Mouse (Mus musculus) limb, embryonic 15.5 days (tissue): ENCODE results near the gene Eml1. TPM values are rescaled to one million over a fixed set of nuclear protein-coding genes. Genes with fewer than 3 reads are reported as not detected.
A peak's percentile ranks its signal among the peaks of the same experiment; 100 is the strongest.

Experiments
- ATAC-seq: fragments of 200-750 bp; cut with Nextera tagmentation; 2 replicates; pipeline ENCODE4 v1.8.0; 2017; ENCODE audit warnings: low read depth, moderate TSS enrichment; ENCODE audit not compliant: insufficient number of reproducible peaks, low FRiP score, low TSS enrichment
- H3K27ac ChIP-seq: fragments of 300-500 bp; sonication (generic); 2 replicates; pipeline ENCODE4 v1.5.1; 2015; ENCODE audit warnings: moderate library complexity, mild to moderate bottlenecking, inconsistent platforms
- H3K27me3 ChIP-seq: fragments of 300-500 bp; sonication (generic); 2 replicates; pipeline ENCODE4 v1.6.1; 2015; ENCODE audit warnings: inconsistent platforms
- H3K36me3 ChIP-seq: fragments of 300-500 bp; sonication (generic); 2 replicates; pipeline ENCODE4 v1.6.1; 2015; ENCODE audit warnings: inconsistent platforms
- H3K4me1 ChIP-seq: fragments of 300-500 bp; sonication (generic); 2 replicates; pipeline ENCODE4 v1.6.1; 2015; ENCODE audit warnings: inconsistent platforms
- H3K4me2 ChIP-seq: fragments of 300-500 bp; sonication (generic); 2 replicates; pipeline ENCODE4 v1.6.1; 2015; ENCODE audit warnings: mild to moderate bottlenecking, inconsistent platforms
- H3K4me3 ChIP-seq: fragments of 300-500 bp; sonication (generic); 2 replicates; pipeline ENCODE4 v1.5.1; 2015; ENCODE audit warnings: mild to moderate bottlenecking, inconsistent platforms
- H3K9ac ChIP-seq: fragments of 300-500 bp; sonication (generic); 2 replicates; pipeline ENCODE4 v1.6.1; 2015; ENCODE audit warnings: inconsistent platforms
- H3K9me3 ChIP-seq: fragments of 300-500 bp; sonication (generic); 2 replicates; pipeline ENCODE4 v1.6.1; 2016; ENCODE audit warnings: inconsistent platforms
- WGBS: fragments of 180-500 bp; shearing (Covaris S2); methylation state at CpG from one replicate; pipeline ENCODE4 v1.1.7; 2015; 5-methylcytosine and 5-hydroxymethylcytosine counted together
- polyA plus RNA-seq: library from polyadenylated mRNA; unstranded; fragments of >200 nt; fragmentation: Nextera tagmentation; extraction: Ambion mirVana; gene quantifications from 2 replicates; pipeline ENCODE4 v1.2.1, GENCODE M21; 2015

The Eml1 gene
- polyA plus RNA-seq, 1 experiment from 2014 or later, result 46.0 TPM

GRCm38 (mm10) chr12:108352371-108353136, 18.2 kb upstream of the Eml1 start:
- Histone ChIP-seq H3K36me3 (no peaks in the 10 kb centered on the region), H3K27me3 (peaks cover 50% of the 10 kb centered on the region), H3K27ac (no peak overlapping the region), H3K9ac (0 out of 2 replicates have a peak overlapping the region, but pooled peaks have one; percentile 7), H3K4me3 (peak overlapping the region; percentile 27), H3K4me1 (peaks cover 7% of the 10 kb centered on the region), H3K4me2 (peak overlapping the region; percentile 45), H3K9me3 (no peaks in the 10 kb centered on the region)
- no peak; the same call in 1 of the 2 replicates for ATAC-seq
- WGBS, result 7% methylated on average over 35 of the region's 35 CpGs

GRCm38 (mm10) chr12:108354284-108354683, 16.5 kb upstream of the Eml1 start:
- H3K27me3 ChIP-seq, result peaks cover 50% of the 10 kb centered on the region
- H3K4me1 ChIP-seq, result peaks cover 7% of the 10 kb centered on the region
- no peaks in the 10 kb centered on the region for H3K9me3 ChIP-seq
- H3K4me2 ChIP-seq, result no peak overlapping the region
- WGBS, result 57% methylated on average over 2 of the region's 2 CpGs
- no peaks in the 10 kb centered on the region for H3K36me3 ChIP-seq
- peak; percentile 26; the same call in 1 of the 2 replicates for ATAC-seq
- no peak overlapping the region for H3K27ac ChIP-seq
- no peak overlapping the region for H3K4me3 ChIP-seq
- no peak overlapping the region for H3K9ac ChIP-seq

GRCm38 (mm10) chr12:108355271-108355670, 15.5 kb upstream of the Eml1 start:
- no peaks in the 10 kb centered on the region for H3K9me3 ChIP-seq
- no peak overlapping the region for H3K27ac ChIP-seq
- no peak overlapping the region for H3K4me2 ChIP-seq
- H3K27me3 ChIP-seq, result peaks cover 44% of the 10 kb centered on the region
- ATAC-seq, result no peak
- no peak overlapping the region for H3K4me3 ChIP-seq
- peaks cover 7% of the 10 kb centered on the region for H3K4me1 ChIP-seq
- no peak overlapping the region for H3K9ac ChIP-seq
- H3K36me3 ChIP-seq, result no peaks in the 10 kb centered on the region
- 86% methylated on average over 1 of the region's 1 CpGs for WGBS

- Histone ChIP-seq H3K27ac (no peak overlapping the region), H3K4me1 (peaks cover 7% of the 10 kb centered on the region), H3K9me3 (no peaks in the 10 kb centered on the region), H3K4me3 (no peak overlapping the region), H3K4me2 (no peak overlapping the region), H3K36me3 (no peaks in the 10 kb centered on the region), H3K27me3 (peaks cover 39% of the 10 kb centered on the region), H3K9ac (no peak overlapping the region)
- ATAC-seq, result no peak
These were observed 14.8 kb upstream of the Eml1 start for GRCm38 (mm10) chr12:108355986-108356385.

- Histone ChIP-seq H3K4me1 (peaks cover 26% of the 10 kb centered on the region), H3K9me3 (no peaks in the 10 kb centered on the region), H3K4me3 (no peak overlapping the region), H3K36me3 (no peaks in the 10 kb centered on the region), H3K27ac (no peak overlapping the region), H3K9ac (no peak overlapping the region), H3K27me3 (no peaks in the 10 kb centered on the region), H3K4me2 (no peak overlapping the region)
- 4% methylated on average over 5 of the region's 5 CpGs for WGBS
- ATAC-seq, result no peak
These were observed 7.0 kb upstream of the Eml1 start for GRCm38 (mm10) chr12:108363796-108364195.

- H3K4me1 ChIP-seq, result peaks cover 29% of the 10 kb centered on the region
- no peak overlapping the region for H3K9ac ChIP-seq
- WGBS, result 10% methylated on average over 3 of the region's 3 CpGs
- ATAC-seq, result 0 out of 2 replicates have a peak, but pooled peaks have one; percentile 16
- H3K27me3 ChIP-seq, result no peaks in the 10 kb centered on the region
- H3K4me2 ChIP-seq, result no peak overlapping the region
- H3K4me3 ChIP-seq, result no peak overlapping the region
- no peaks in the 10 kb centered on the region for H3K9me3 ChIP-seq
- 0 out of 2 replicates have a peak overlapping the region, but pooled peaks have one; percentile 11 for H3K27ac ChIP-seq
- H3K36me3 ChIP-seq, result no peaks in the 10 kb centered on the region
These were observed 5.4 kb upstream of the Eml1 start for GRCm38 (mm10) chr12:108365340-108365739.

DNA sequence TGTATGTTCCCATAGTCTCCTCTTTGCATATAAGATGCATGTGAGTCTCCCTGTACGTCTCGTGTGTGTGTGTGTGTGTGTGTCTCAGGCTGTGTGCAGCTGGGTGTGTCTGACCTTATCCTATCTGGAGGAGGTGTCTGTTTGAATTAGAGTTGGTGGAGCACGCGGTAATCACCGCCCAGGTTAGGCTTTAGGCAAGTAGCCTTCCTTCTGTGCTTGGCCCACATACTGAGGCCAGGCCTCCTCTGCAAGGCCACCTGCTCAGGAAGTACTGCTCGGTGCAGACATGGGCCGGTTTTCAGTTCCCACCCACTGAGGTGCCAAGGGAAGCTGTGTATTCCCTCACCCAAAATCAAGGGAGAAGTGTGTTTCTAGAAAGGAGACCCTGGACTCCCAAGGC, 4.9 kb upstream of the Eml1 start:
- no peak for ATAC-seq
- no peak overlapping the region for H3K27ac ChIP-seq
- WGBS, result 55% methylated on average over 7 of the region's 7 CpGs
- no peaks in the 10 kb centered on the region for H3K27me3 ChIP-seq
- H3K4me1 ChIP-seq, result peaks cover 34% of the 10 kb centered on the region
- H3K4me2 ChIP-seq, result no peak overlapping the region
- no peaks in the 10 kb centered on the region for H3K9me3 ChIP-seq
- H3K9ac ChIP-seq, result no peak overlapping the region
- no peak overlapping the region for H3K4me3 ChIP-seq
- no peaks in the 10 kb centered on the region for H3K36me3 ChIP-seq

DNA sequence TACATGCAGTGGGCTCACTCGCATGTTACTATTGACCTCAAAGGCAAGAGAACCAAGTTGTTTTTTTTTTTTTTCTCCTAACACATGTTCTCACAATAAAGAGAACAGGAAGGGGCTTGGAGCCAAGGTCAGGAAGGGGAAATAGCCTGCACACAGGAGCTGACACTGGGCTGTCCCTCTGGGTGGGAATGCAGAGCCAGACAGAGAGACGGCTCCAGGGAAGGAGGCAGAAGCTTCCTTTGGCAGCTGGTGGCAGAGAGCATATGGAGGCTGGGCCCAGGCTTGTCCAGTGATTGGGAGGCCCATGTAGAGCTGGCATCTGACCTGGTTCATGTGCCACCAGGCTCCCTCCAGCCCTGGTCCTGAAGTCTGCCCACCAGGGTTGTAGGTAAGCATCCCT, 2.8 kb upstream of the Eml1 start:
- Histone ChIP-seq H3K4me1 (peaks cover 48% of the 10 kb centered on the region), H3K4me2 (no peak overlapping the region), H3K27me3 (no peaks in the 10 kb centered on the region), H3K36me3 (no peaks in the 10 kb centered on the region), H3K4me3 (no peak overlapping the region), H3K9me3 (no peaks in the 10 kb centered on the region), H3K27ac (no peak overlapping the region), H3K9ac (no peak overlapping the region)
- no peak for ATAC-seq
- WGBS, result 66% methylated on average over 2 of the region's 2 CpGs

DNA sequence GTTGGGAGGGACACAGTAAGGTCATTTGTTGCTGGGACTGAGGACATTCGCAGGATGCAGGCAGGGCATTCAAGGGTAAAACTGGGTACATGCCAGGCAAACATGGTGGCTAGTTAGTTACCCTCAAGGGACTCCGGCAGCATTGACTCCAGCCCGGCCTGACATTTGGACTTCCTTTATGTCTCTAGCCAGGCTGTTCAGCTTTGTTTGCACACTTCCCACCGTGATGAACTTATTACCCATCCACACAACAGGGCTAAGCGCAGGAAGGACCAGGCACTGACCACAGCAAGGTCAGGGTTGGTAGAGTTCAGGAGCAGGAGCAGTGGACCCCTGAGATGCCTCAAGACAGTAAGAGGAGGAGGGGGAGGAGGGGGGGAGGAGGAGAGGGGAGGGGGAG, 1.8 kb upstream of the Eml1 start:
- ATAC-seq, result no peak
- H3K9ac ChIP-seq, result no peak overlapping the region
- WGBS, result 69% methylated on average over 5 of the region's 5 CpGs
- H3K27me3 ChIP-seq, result no peaks in the 10 kb centered on the region
- peaks cover 52% of the 10 kb centered on the region for H3K4me1 ChIP-seq
- H3K4me3 ChIP-seq, result no peak overlapping the region
- H3K36me3 ChIP-seq, result no peaks in the 10 kb centered on the region
- H3K4me2 ChIP-seq, result no peak overlapping the region
- no peaks in the 10 kb centered on the region for H3K9me3 ChIP-seq
- no peak overlapping the region for H3K27ac ChIP-seq

DNA sequence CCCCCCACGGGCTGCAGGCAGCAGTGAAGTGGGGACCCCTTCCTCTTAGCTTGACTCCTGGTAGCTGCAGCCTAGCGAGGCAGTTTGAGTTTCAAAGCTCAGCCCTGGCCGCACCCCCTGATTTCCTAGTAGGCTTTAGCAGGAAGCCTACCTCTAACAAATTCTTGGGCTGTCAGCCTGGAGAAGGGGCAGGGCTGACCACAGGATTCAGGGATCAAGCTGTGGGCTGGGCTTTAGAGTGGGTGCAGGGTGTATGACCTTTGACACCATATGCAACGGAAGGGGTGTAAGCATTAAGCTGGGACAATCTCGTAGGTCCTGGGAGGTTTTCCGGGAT, 640 bp downstream of the Eml1 start:
- no peak overlapping the region for H3K4me2 ChIP-seq
- no peaks in the 10 kb centered on the region for H3K36me3 ChIP-seq
- peaks cover 43% of the 10 kb centered on the region for H3K4me1 ChIP-seq
- ATAC-seq, result no peak
- no peaks in the 10 kb centered on the region for H3K27me3 ChIP-seq
- H3K27ac ChIP-seq, result no peak overlapping the region; the same call in 1 of the 2 replicates
- H3K4me3 ChIP-seq, result no peak overlapping the region
- H3K9me3 ChIP-seq, result no peaks in the 10 kb centered on the region
- WGBS, result 74% methylated on average over 6 of the region's 6 CpGs
- no peak overlapping the region for H3K9ac ChIP-seq

DNA sequence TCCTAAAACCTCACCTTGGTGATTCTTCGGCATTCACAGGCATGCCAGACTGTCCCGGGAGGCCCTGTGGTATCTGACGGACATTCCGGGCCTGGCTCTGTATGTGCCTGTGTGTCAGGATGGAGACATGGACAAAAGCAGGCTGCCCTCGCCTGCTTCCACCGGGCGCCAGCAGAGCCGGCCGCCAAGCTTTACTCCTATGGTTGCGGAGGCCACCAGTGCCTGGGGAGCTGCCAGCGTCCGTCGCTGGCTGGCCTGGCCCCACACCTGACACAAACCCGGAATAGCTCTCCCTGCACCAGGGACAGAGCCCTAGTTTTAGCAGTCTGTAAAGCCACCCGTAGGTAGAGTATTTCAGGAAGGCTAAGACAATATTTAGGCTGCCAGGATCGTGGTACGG, 1.5 kb downstream of the Eml1 start:
- Histone ChIP-seq H3K9ac (no peak overlapping the region), H3K9me3 (no peaks in the 10 kb centered on the region), H3K36me3 (no peaks in the 10 kb centered on the region), H3K27me3 (no peaks in the 10 kb centered on the region), H3K4me3 (no peak overlapping the region), H3K4me1 (peaks cover 42% of the 10 kb centered on the region), H3K27ac (no peak overlapping the region; the same call in 1 of the 2 replicates), H3K4me2 (no peak overlapping the region)
- 68% methylated on average over 17 of the region's 17 CpGs for WGBS
- no peak for ATAC-seq

DNA sequence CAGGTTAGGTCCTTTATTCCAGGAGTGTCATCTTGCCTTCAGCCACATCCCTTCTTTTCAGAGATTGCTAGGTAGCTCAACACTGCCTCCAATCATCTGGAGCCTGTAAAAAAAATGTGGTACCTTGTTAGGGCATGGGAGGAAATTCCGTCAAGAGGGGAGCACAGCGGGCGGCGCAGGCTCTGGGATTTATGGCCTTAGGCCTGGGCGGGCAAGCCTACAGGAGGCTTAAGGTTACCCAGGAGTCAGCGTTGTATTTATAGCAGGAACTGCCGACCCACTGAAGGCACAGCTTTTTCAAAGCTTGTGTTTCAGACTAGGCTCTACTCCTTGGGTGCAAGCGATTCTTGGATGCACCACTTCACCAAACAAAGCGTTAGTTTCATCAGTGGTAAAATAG, 2.9 kb downstream of the Eml1 start:
- no peak overlapping the region for H3K4me2 ChIP-seq
- 21% methylated on average over 9 of the region's 9 CpGs for WGBS
- no peak for ATAC-seq
- H3K27ac ChIP-seq, result peak overlapping the region; percentile 58; the same call in 1 of the 2 replicates
- H3K4me3 ChIP-seq, result no peak overlapping the region
- no peaks in the 10 kb centered on the region for H3K27me3 ChIP-seq
- no peaks in the 10 kb centered on the region for H3K36me3 ChIP-seq
- peaks cover 42% of the 10 kb centered on the region for H3K4me1 ChIP-seq
- H3K9ac ChIP-seq, result no peak overlapping the region
- no peaks in the 10 kb centered on the region for H3K9me3 ChIP-seq
